Mouse (Mus musculus) forebrain, embryonic 13.5 days (tissue): Measurements from ENCODE around the gene Vmn1r233. TPM values are rescaled to one million over a fixed set of nuclear protein-coding genes. Genes with fewer than 3 reads are reported as not detected.

Experiments used
- ATAC-seq: fragments of 200-750 bp; cut with Nextera tagmentation; 2 replicates; pipeline ENCODE4 v1.8.0; 2017
- H3K27ac ChIP-seq: fragments of 300-500 bp; sonication (generic); 2 replicates; pipeline ENCODE4 v1.5.1; 2015; ENCODE audit warnings: inconsistent platforms, mild to moderate bottlenecking, moderate library complexity
- H3K27me3 ChIP-seq: fragments of 300-500 bp; sonication (generic); 2 replicates; pipeline ENCODE4 v1.6.1; 2015; ENCODE audit warnings: mild to moderate bottlenecking, inconsistent platforms
- H3K36me3 ChIP-seq: fragments of 300-500 bp; sonication (generic); 2 replicates; pipeline ENCODE4 v1.6.1; 2015; ENCODE audit warnings: mild to moderate bottlenecking, inconsistent platforms; ENCODE audit not compliant: poor library complexity, severe bottlenecking
- H3K4me1 ChIP-seq: fragments of 300-500 bp; sonication (generic); 2 replicates; pipeline ENCODE4 v1.6.1; 2015; ENCODE audit warnings: inconsistent platforms
- H3K4me2 ChIP-seq: fragments of 300-500 bp; sonication (generic); 2 replicates; pipeline ENCODE4 v1.6.1; 2015; ENCODE audit warnings: inconsistent platforms, mild to moderate bottlenecking, moderate library complexity
- H3K4me3 ChIP-seq: fragments of 300-500 bp; sonication (generic); 2 replicates; pipeline ENCODE4 v1.5.1; 2015; ENCODE audit warnings: mild to moderate bottlenecking, inconsistent platforms
- H3K9ac ChIP-seq: fragments of 300-500 bp; sonication (generic); 2 replicates; pipeline ENCODE4 v1.6.1; 2015; ENCODE audit warnings: mild to moderate bottlenecking, inconsistent platforms
- H3K9me3 ChIP-seq: fragments of 300-500 bp; sonication (generic); replicated peaks from 2 replicates; pipeline ENCODE4 v1.6.1; 2016; ENCODE audit warnings: inconsistent platforms
- WGBS: fragments of 180-500 bp; shearing (Covaris S2); methylation state at CpG from one replicate; pipeline ENCODE4 v1.1.7; 2015; 5-methylcytosine and 5-hydroxymethylcytosine counted together
- polyA plus RNA-seq: library from polyadenylated mRNA; unstranded; fragments of >200 nt; fragmentation: Nextera tagmentation; extraction: Ambion mirVana; gene quantifications from 2 replicates; pipeline ENCODE4 v1.2.1, GENCODE M21; 2015

Vmn1r233 gene
- not detected in 2 replicates for polyA plus RNA-seq

DNA sequence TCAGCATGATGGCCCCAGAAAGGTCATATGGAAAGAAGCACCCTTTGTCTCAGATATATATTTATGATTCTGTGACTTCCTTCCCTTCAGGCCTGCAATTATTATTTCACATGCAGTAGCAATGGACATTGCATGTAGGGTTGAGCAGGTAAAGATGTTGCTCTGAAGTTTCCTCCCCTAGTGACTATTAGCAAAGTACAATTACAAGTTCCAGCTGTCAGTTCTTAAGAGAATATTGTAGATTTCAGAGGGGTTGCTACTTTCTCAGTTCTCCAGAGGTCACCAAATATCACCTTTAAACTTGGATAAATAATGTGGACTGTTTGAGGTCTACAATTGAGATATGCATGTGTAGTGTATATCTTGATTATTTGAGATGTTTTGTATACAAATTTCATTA is at the start of gene Vmn1r233:
Gene Vmn1r233 (minus strand): TSS at position 101 of the 400 bp plus-strand sequence.
- no peaks in the 10 kb centered on the region for H3K4me1 ChIP-seq
- no peak within 1 kb of the TSS for H3K4me2 ChIP-seq
- no peak within 1 kb of the TSS for H3K9ac ChIP-seq
- no peaks in the 10 kb centered on the region for H3K36me3 ChIP-seq
- H3K27ac ChIP-seq = no peak within 1 kb of the TSS
- no peaks in the 10 kb centered on the region for H3K27me3 ChIP-seq
- no peaks in the 10 kb centered on the region for H3K9me3 ChIP-seq
- H3K4me3 ChIP-seq = no peak within 1 kb of the TSS
- ATAC-seq = no peak

DNA sequence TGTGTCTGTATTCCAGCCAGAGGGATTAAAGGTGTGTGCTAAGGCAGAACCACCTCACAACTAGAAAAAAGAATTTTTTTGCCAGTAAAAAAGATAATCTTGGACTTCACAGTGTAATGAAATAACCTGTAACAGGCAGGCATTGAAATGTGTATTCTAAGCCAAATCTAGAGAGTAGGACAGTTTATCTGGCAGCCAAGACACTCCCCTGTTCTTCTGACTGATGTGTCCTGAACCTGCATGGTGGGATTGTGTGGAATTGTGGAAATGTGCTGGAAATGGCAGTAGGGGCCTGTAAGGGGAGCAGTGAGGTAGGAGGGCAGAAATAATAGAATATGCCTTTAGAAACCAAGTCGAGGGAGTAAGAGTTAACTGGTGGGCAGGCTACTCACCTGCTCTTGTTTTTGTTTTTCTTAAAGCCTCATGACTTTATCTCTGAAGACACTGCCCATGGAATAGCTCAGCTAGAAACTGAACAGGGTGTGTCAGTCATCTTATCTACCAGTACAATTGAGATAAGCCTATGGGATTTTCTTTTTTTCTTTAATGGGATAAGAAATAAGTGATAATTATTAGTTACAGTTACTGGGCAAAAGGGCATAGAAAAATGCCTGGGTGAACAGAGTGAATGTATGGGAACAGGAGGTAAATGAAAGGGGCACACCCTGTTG is 22.3 kb upstream of the Vmn1r233 start:
- Histone ChIP-seq H3K36me3 (peaks cover 80% of the 10 kb centered on the region), H3K27ac (no peak overlapping the region), H3K4me2 (no peak overlapping the region), H3K9ac (no peak overlapping the region), H3K27me3 (no peaks in the 10 kb centered on the region), H3K4me3 (no peak overlapping the region), H3K4me1 (no peaks in the 10 kb centered on the region), H3K9me3 (no peaks in the 10 kb centered on the region)
- WGBS = 92% methylated on average over 1 of the region's 1 CpGs
- ATAC-seq = no peak

DNA sequence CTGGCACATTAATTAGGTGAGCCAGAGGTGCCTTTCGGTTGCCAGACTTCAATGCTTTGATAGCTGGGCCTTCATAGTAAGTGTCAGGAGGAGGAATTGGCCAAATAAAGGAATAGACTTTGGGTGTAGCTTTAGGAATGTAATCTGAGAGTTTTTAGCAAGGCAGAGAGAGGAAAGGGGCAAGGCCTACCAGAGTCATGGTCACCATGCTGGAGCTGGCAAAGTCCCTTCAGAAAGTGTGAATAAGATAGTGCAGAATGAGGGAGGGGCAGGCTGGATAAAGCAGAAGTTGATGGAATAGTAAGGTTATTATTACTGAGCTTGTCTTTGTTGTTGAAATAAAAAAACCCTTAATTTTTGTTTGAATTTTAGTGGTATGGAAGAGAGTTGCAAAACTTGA is 13.5 kb upstream of the Vmn1r233 start:
- WGBS = 15% methylated on average over 1 of the region's 1 CpGs
- H3K9me3 ChIP-seq = no peaks in the 10 kb centered on the region
- peak overlapping the region; percentile 83 for H3K4me3 ChIP-seq
- H3K36me3 ChIP-seq = peaks cover 25% of the 10 kb centered on the region
- peaks cover 15% of the 10 kb centered on the region for H3K4me1 ChIP-seq
- peak overlapping the region; percentile 89; the same call in 1 of the 2 replicates for H3K27ac ChIP-seq
- H3K4me2 ChIP-seq = peak overlapping the region; percentile 80
- no peaks in the 10 kb centered on the region for H3K27me3 ChIP-seq
- no peak for ATAC-seq
- peak overlapping the region; percentile 89 for H3K9ac ChIP-seq

- H3K4me1 ChIP-seq = peaks cover 15% of the 10 kb centered on the region
- peak within 1 kb of the TSS; percentile 89 for H3K9ac ChIP-seq
- 6% methylated on average over 36 of the region's 36 CpGs for WGBS
- no peaks in the 10 kb centered on the region for H3K27me3 ChIP-seq
- peak within 1 kb of the TSS; percentile 89 for H3K27ac ChIP-seq
- no peaks in the 10 kb centered on the region for H3K9me3 ChIP-seq
- peak within 1 kb of the TSS; percentile 80 for H3K4me2 ChIP-seq
- ATAC-seq = peak; percentile 98
- peak within 1 kb of the TSS; percentile 83 for H3K4me3 ChIP-seq
- H3K36me3 ChIP-seq = peaks cover 18% of the 10 kb centered on the region
Measured at GRCm38 (mm10) chr17:21008382-21009331, 12.4 kb upstream of the Vmn1r233 start, which contains the start of gene Zfp160. TSS of gene Zfp160 (plus strand) at chr17:21008903.

DNA sequence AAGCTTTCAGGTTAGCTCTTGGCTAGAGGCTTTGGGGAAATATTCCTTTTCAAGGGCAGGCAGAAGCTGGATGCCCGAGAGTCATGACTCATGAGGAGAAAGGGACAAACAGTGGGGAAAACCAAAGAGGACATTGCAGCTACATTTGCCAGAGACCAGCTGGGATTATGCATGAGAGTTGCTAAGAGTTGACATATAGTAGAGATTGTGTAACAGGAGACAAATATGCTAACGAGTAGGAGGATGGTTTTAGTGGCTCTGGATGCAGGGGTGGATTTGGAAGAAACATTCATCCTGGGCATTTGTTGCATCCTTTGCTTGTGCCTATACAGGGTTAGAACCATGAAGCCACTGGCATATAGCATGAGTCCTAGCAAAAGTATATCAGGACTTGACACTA is 2.5 kb downstream of the Vmn1r233 start:
- H3K4me3 ChIP-seq = no peak overlapping the region
- H3K9ac ChIP-seq = no peak overlapping the region
- H3K4me2 ChIP-seq = no peak overlapping the region
- H3K36me3 ChIP-seq = no peaks in the 10 kb centered on the region
- no peaks in the 10 kb centered on the region for H3K27me3 ChIP-seq
- ATAC-seq = no peak
- H3K9me3 ChIP-seq = no peaks in the 10 kb centered on the region
- no peaks in the 10 kb centered on the region for H3K4me1 ChIP-seq
- 77% methylated on average over 2 of the region's 2 CpGs for WGBS
- no peak overlapping the region for H3K27ac ChIP-seq

DNA sequence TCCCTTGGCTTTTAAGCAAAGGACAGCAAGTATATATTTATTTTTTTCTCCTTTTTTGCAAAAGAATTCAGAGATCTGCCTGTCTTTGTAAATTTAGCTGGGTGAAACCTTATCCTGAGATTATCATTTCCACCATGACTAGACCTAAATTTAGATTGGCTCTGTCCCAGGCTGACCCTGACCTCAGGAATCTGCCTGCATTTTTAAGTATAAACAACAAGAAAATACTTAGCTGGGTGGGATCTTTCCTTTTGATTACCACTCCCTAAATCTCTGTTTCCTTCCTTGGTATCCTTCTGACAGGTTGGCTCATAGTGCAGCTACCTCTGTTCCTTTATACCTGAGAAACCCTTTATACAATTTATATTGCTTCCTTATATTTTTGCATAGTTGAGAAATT is 29.6 kb downstream of the Vmn1r233 start:
- no peak overlapping the region for H3K4me2 ChIP-seq
- H3K4me1 ChIP-seq = no peaks in the 10 kb centered on the region
- H3K9me3 ChIP-seq = no peaks in the 10 kb centered on the region
- H3K4me3 ChIP-seq = no peak overlapping the region
- ATAC-seq = no peak
- peaks cover 77% of the 10 kb centered on the region for H3K36me3 ChIP-seq
- no peaks in the 10 kb centered on the region for H3K27me3 ChIP-seq
- no peak overlapping the region for H3K9ac ChIP-seq
- H3K27ac ChIP-seq = no peak overlapping the region

DNA sequence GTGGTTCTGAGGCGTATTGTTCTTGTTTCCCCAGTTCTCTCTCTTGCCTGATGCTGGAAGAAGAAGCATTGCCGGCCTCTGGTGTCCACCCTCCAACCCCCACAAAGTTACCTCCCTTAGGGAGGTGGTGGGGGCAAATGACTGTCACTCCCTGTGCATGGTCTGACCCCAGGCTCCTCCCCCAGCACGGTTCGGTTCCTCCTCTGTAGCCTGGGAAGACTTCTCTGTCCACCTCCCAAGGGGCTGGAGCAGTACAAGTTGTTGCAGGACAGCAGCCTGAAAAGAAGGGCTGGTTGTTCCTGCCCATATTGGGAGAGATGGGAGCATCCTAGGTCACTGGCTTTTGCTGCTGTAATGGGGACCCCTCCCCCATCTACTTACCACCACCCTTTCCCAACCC is 30.8 kb downstream of the Vmn1r233 start:
- Histone ChIP-seq H3K4me2 (no peak overlapping the region), H3K9ac (no peak overlapping the region), H3K4me3 (no peak overlapping the region), H3K4me1 (no peaks in the 10 kb centered on the region), H3K27me3 (no peaks in the 10 kb centered on the region), H3K27ac (no peak overlapping the region), H3K9me3 (no peaks in the 10 kb centered on the region), H3K36me3 (peaks cover 90% of the 10 kb centered on the region)
- WGBS = 96% methylated on average over 4 of the region's 4 CpGs
- ATAC-seq = no peak

DNA sequence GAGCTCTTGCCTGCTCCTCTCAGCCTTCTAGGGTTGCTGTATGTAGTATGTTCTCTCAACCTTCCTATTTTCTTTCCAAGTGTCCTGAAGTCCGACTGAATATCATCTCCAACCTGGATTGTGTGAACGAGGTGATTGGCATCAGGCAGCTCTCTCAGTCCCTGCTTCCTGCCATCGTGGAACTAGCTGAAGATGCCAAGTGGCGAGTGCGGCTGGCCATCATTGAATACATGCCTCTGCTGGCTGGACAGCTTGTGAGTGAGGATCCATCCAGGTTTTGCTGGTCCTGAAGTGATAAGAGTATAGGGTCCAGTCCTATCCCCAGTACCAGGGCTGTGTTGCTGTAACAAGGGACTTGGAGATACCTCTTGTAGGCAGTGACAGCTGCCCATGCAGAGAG is 35.9 kb downstream of the Vmn1r233 start:
- H3K4me3 ChIP-seq = no peak overlapping the region
- no peak overlapping the region for H3K9ac ChIP-seq
- H3K4me1 ChIP-seq = no peaks in the 10 kb centered on the region
- H3K27ac ChIP-seq = no peak overlapping the region
- H3K4me2 ChIP-seq = no peak overlapping the region
- ATAC-seq = no peak
- no peaks in the 10 kb centered on the region for H3K9me3 ChIP-seq
- H3K36me3 ChIP-seq = peaks cover 99% of the 10 kb centered on the region
- H3K27me3 ChIP-seq = no peaks in the 10 kb centered on the region
- whole genome bisulfite sequencing = 95% methylated on average over 5 of the region's 5 CpGs

GRCm38 (mm10) chr17:20946636-20947035 is 49.6 kb downstream of the Vmn1r233 start:
- H3K4me1 ChIP-seq = peaks cover 49% of the 10 kb centered on the region
- peak overlapping the region; percentile 79 for H3K4me2 ChIP-seq
- no peak for ATAC-seq
- H3K36me3 ChIP-seq = peaks cover under 1% of the 10 kb centered on the region; the same call in 1 of the 2 replicates
- peak overlapping the region; percentile 68 for H3K4me3 ChIP-seq
- peak overlapping the region; percentile 83 for H3K9ac ChIP-seq
- H3K27me3 ChIP-seq = no peaks in the 10 kb centered on the region
- H3K27ac ChIP-seq = no peak overlapping the region
- H3K9me3 ChIP-seq = no peaks in the 10 kb centered on the region

DNA sequence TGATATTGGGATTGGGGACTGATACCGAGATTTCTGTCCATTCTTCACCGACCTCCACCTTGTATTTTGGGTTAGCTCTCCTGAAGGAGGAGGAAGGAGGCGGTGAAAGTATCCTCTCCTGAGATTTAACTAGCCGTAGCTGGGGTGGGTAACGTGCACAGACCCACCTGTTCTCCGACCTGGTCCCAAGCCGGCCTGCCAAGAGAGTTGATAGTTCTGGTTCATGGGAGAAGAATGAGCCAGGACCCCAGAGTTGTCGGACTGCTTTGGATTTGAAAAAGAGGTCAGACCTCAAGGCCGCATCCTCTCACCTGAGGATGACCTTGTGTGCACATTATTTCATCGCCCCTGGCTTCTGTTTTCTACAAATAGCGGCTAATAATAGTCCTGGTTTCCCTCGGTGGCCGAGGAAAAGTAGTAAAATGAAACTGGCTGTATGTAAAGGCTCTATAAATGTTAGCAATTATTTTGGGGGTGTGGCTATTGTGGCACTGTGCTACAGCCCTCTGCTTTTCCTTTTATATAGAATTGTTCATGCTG is 50.2 kb downstream of the Vmn1r233 start:
- ATAC-seq = no peak
- H3K27me3 ChIP-seq = no peaks in the 10 kb centered on the region
- no peaks in the 10 kb centered on the region for H3K9me3 ChIP-seq
- no peaks in the 10 kb centered on the region for H3K36me3 ChIP-seq
- 1% methylated on average over 13 of the region's 13 CpGs for WGBS
- peak overlapping the region; percentile 83 for H3K9ac ChIP-seq
- H3K4me1 ChIP-seq = peaks cover 49% of the 10 kb centered on the region
- H3K4me2 ChIP-seq = peak overlapping the region; percentile 79
- H3K4me3 ChIP-seq = peak overlapping the region; percentile 68
- H3K27ac ChIP-seq = peak overlapping the region; percentile 98

DNA sequence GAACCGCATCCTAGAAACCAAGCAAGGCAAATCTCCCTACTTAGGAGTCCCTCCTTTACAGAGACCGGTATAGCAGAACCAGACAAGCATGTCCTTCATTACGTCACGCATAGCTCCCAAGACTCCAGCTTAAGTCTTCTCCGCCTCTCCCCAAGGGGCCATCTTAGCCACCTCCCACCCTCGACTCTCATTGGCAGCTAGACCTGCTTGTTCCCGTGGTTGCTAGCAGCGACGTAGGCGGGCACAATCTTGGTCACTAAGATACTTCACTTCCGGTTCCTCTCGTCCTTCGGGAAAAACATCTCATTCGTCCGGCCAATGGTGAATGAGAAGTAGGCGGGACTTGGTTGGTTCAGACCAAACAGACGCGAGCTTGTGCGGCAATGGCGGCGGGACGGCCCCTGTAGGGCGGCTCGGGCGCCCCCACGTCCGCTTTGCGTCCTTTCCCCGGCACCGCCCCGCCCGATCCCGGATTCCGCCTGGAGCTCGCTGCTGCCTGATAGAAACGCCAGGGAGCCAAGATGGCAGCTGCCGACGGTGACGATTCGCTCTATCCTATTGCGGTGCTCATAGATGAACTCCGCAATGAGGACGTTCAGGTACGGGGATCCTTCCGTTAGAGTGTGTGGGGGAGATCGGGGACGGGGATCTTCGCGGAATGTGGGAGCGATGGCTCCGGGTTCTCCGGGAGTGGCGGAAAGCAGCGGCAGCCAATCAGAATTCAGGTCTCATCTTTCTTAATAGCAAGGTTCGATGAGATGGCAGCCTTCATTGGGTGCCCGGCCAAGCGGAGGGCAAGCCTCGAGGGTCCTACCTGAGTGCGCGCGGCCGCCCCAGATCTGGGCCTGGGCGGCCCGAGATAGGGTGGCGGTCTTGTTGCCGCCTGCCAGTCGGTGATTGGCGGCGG is 51.0 kb downstream of the Vmn1r233 start, which contains the start of gene Ppp2r1a:
Gene Ppp2r1a (plus strand): TSS at position 327 of the 907 bp plus-strand sequence.
- peak within 1 kb of the TSS; percentile 98 for H3K27ac ChIP-seq
- H3K9ac ChIP-seq = peak within 1 kb of the TSS; percentile 83
- peak within 1 kb of the TSS; percentile 79 for H3K4me2 ChIP-seq
- H3K36me3 ChIP-seq = no peaks in the 10 kb centered on the region
- ATAC-seq = peak; percentile 99
- H3K4me3 ChIP-seq = peak within 1 kb of the TSS; percentile 68
- no peaks in the 10 kb centered on the region for H3K9me3 ChIP-seq
- H3K27me3 ChIP-seq = no peaks in the 10 kb centered on the region
- peaks cover 46% of the 10 kb centered on the region for H3K4me1 ChIP-seq
- WGBS = under 1% methylated on average over 69 of the region's 69 CpGs
